ENCODE assay signal across 43 mouse cellular contexts in the genomic region with DNA sequence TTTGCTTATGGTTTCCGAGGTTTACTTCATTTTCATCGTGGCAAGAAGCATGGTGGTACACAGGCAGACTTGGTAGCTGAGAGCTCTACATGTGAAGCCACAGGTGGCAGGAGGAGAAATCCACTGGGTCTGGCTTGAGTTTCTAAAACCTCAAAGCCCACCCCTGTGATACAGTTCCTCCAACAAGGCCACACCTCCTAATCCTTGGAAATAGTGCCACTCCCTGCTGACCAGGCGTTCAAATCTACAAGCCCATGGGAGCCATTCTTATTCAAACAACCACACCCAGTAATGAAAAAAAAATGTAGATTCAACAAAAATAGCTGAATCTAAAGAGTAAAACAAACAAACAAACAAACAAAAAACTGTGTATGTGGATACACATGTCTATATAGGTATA. TPM values are rescaled to one million over a fixed set of nuclear protein-coding genes. Genes with fewer than 3 reads are reported as not detected.
"Had no signal": no experiment of that assay in that cellular context is flagged by ENCODE, and none has a peak within 500 bp of the region (broad histone marks: within the 10 kb centered on the region; RNA-seq: fewer than 3 reads in every experiment).

No protein-coding gene starts in this region.

- DNase-seq: left cerebral cortex, postnatal 4 days; liver; liver, embryonic 13.5 days; liver, postnatal 0 days; lung, adult 18-20 months; lung, adult 2 months; lung, embryonic 14.5 days; lung, postnatal 10 days; lung, postnatal 14 days; lung, postnatal 36 days; lung, postnatal 4 days; midbrain, embryonic 14.5 days had no signal

- H3K4me3 ChIP-seq: limb, embryonic 10.5 days; limb, embryonic 12.5 days; limb, embryonic 13.5 days; limb, embryonic 15.5 days; liver, embryonic 12.5 days; liver, embryonic 13.5 days; liver, embryonic 15.5 days; lung, embryonic 15.5 days; megakaryocyte, embryonic 14.5 days; midbrain, embryonic 10.5 days; midbrain, embryonic 12.5 days; midbrain, embryonic 13.5 days; midbrain, embryonic 15.5 days; myocyte; neural tube, embryonic 12.5 days had no signal

- H3K9me3 ChIP-seq: limb, embryonic 10.5 days; limb, embryonic 12.5 days; limb, embryonic 13.5 days; limb, embryonic 15.5 days; liver, embryonic 12.5 days; liver, embryonic 13.5 days; liver, embryonic 15.5 days; lung, embryonic 15.5 days; midbrain, embryonic 10.5 days; midbrain, embryonic 12.5 days; midbrain, embryonic 13.5 days; midbrain, embryonic 15.5 days; neural tube, embryonic 12.5 days had no signal

- H3K36me3 ChIP-seq: limb, embryonic 10.5 days; limb, embryonic 12.5 days; limb, embryonic 13.5 days; limb, embryonic 15.5 days; liver, embryonic 12.5 days; liver, embryonic 13.5 days; liver, embryonic 15.5 days; lung, embryonic 15.5 days; midbrain, embryonic 10.5 days; midbrain, embryonic 12.5 days; midbrain, embryonic 13.5 days; midbrain, embryonic 15.5 days; neural tube, embryonic 12.5 days had no signal

- H3K27me3 ChIP-seq: limb, embryonic 12.5 days; limb, embryonic 13.5 days; limb, embryonic 15.5 days; liver, embryonic 13.5 days; liver, embryonic 15.5 days; lung, embryonic 15.5 days; megakaryocyte, embryonic 14.5 days; midbrain, embryonic 12.5 days; midbrain, embryonic 13.5 days; midbrain, embryonic 15.5 days; neural tube, embryonic 12.5 days had no signal

- ATAC-seq: liver, embryonic 12.5 days; liver, postnatal 0 days; lung, postnatal 0 days; midbrain, embryonic 13.5 days; midbrain, embryonic 15.5 days; midbrain, embryonic 16.5 days had no signal

- H3K4me1 ChIP-seq: limb, embryonic 10.5 days; limb, embryonic 12.5 days; limb, embryonic 13.5 days; limb, embryonic 15.5 days; liver, embryonic 13.5 days; liver, embryonic 15.5 days; lung, embryonic 15.5 days; midbrain, embryonic 10.5 days; midbrain, embryonic 12.5 days; midbrain, embryonic 13.5 days; midbrain, embryonic 15.5 days; neural tube, embryonic 12.5 days had no signal

- H3K4me2 ChIP-seq: limb, embryonic 12.5 days; limb, embryonic 13.5 days; limb, embryonic 15.5 days; liver, embryonic 11.5 days; liver, embryonic 12.5 days; liver, embryonic 13.5 days; liver, embryonic 15.5 days; lung, embryonic 14.5 days; lung, embryonic 15.5 days; midbrain, embryonic 11.5 days; midbrain, embryonic 12.5 days; midbrain, embryonic 13.5 days; midbrain, embryonic 15.5 days; neural tube, embryonic 12.5 days had no signal

- H3K9ac ChIP-seq: limb, embryonic 12.5 days; limb, embryonic 13.5 days; limb, embryonic 15.5 days; liver, embryonic 12.5 days; liver, embryonic 13.5 days; liver, embryonic 14.5 days; liver, embryonic 15.5 days; liver, postnatal 0 days; lung, embryonic 14.5 days; lung, embryonic 15.5 days; midbrain, embryonic 12.5 days; midbrain, embryonic 13.5 days; midbrain, embryonic 15.5 days; neural tube, embryonic 12.5 days had no signal

- H3K27ac ChIP-seq: limb, embryonic 10.5 days; limb, embryonic 12.5 days; limb, embryonic 13.5 days; limb, embryonic 15.5 days; liver, embryonic 12.5 days; liver, embryonic 13.5 days; liver, embryonic 14.5 days; liver, embryonic 15.5 days; lung, embryonic 15.5 days; macrophage; midbrain, embryonic 10.5 days; midbrain, embryonic 12.5 days; midbrain, embryonic 13.5 days; midbrain, embryonic 15.5 days; neural tube, embryonic 12.5 days had no signal

RNA-seq across cellular contexts. Expression of a gene that starts 9.7 kb away (rescaled TPM):
- total RNA-seq: left cerebral cortex, postnatal 10 days; left cerebral cortex, postnatal 14 days; left cerebral cortex, postnatal 25 days; left cerebral cortex, postnatal 36 days; left cerebral cortex, postnatal 4 days; liver, adult 2 months; megakaryocyte progenitor cell, adult 5-6 weeks; megakaryocyte, adult 5-6 weeks; megakaryocyte-erythroid progenitor cell, adult 5-6 weeks; midbrain, postnatal 0 days; monocyte, adult 5-6 weeks had no signal
- polyA plus RNA-seq: limb, embryonic 10.5 days; liver, adult 2 months; liver, embryonic 12.5 days; liver, embryonic 14.5 days; liver, embryonic 16.5 days; liver, postnatal 0 days; lung, embryonic 14.5 days; lung, embryonic 15.5 days; lung, postnatal 0 days; macrophage; midbrain, embryonic 10.5 days; midbrain, embryonic 11.5 days; midbrain, embryonic 12.5 days; midbrain, embryonic 13.5 days; midbrain, embryonic 14.5 days; midbrain, embryonic 15.5 days; midbrain, embryonic 16.5 days; midbrain, postnatal 0 days; myocyte had no signal
